Mouse (Mus musculus) liver, embryonic 14.5 days (tissue): ENCODE data around the gene Gm37240. TPM values are rescaled to one million over a fixed set of nuclear protein-coding genes. Genes with fewer than 3 reads are reported as not detected.

ENCODE experiments used
- ATAC-seq: fragments of 200-750 bp; cut with Nextera tagmentation; 2 replicates; pipeline ENCODE4 v1.8.0; 2017; ENCODE audit warnings: moderate number of reproducible peaks, mild to moderate bottlenecking, moderate library complexity; ENCODE audit not compliant: insufficient read depth
- DNase-seq, 3 experiments: peaks; one replicate each; pipeline ENCODE4 v3.0.0-alpha.2; 2012 to 2013; ENCODE audit warnings: low read depth in 3 of 3, low spot score in 3 of 3
- H3K27ac ChIP-seq: fragments of 300-500 bp; sonication (generic); 2 replicates; pipeline ENCODE4 v1.5.1; 2014; ENCODE audit warnings: moderate library complexity, mild to moderate bottlenecking, control low read depth, inconsistent platforms
- H3K27me3 ChIP-seq: fragments of 300-500 bp; sonication (generic); 2 replicates; pipeline ENCODE4 v1.6.1; 2014; ENCODE audit warnings: mild to moderate bottlenecking, low read length, moderate library complexity; ENCODE audit not compliant: control insufficient read depth, insufficient read depth
- H3K36me3 ChIP-seq: fragments of 300-500 bp; sonication (generic); replicated peaks from 2 replicates; pipeline ENCODE4 v1.6.1; 2014; ENCODE audit warnings: low read depth; ENCODE audit not compliant: control insufficient read depth, insufficient read depth
- H3K4me1 ChIP-seq, 2 experiments: fragments of 200-500 bp in 1 of 2; fragments of 300-500 bp in 1 of 2; sonication (generic) in 1 of 2; replicated peaks; 2 replicates each; pipeline ENCODE4 v1.6.1; 2012 to 2014; ENCODE audit warnings: antibody characterized with exemption in 1 of 2, inconsistent platforms in 1 of 2, low read length in 1 of 2; ENCODE audit not compliant: control insufficient read depth in 2 of 2, insufficient read depth in 2 of 2
- H3K4me2 ChIP-seq: fragments of 300-500 bp; sonication (generic); 2 replicates; pipeline ENCODE4 v1.6.1; 2014; ENCODE audit warnings: low read depth, mild to moderate bottlenecking, control low read depth, moderate library complexity
- H3K4me3 ChIP-seq, 2 experiments: fragments of 200-500 bp in 1 of 2; fragments of 300-500 bp in 1 of 2; sonication (generic) in 1 of 2; 2 replicates each; pipeline ENCODE4 v1.5.1; 2012 to 2014; ENCODE audit warnings: low read depth in 2 of 2, low read length in 2 of 2, mild to moderate bottlenecking in 2 of 2, control low read depth in 1 of 2, inconsistent platforms in 1 of 2, moderate library complexity in 1 of 2; ENCODE audit not compliant: insufficient read depth in 1 of 2
- H3K9ac ChIP-seq: fragments of 300-500 bp; sonication (generic); replicated peaks from 2 replicates; pipeline ENCODE4 v1.6.1; 2014; ENCODE audit warnings: mild to moderate bottlenecking, control low read depth, moderate library complexity
- H3K9me3 ChIP-seq: fragments of 300-500 bp; sonication (generic); 2 replicates; pipeline ENCODE4 v1.6.1; 2016; ENCODE audit warnings: low read length, mixed read lengths; ENCODE audit not compliant: control insufficient read depth
- CTCF ChIP-seq: IDR thresholded peaks from 2 replicates; pipeline ENCODE4 v1.5.1; 2016; ENCODE audit warnings: antibody characterized with exemption, low read depth, control low read depth
- EP300 ChIP-seq: IDR thresholded peaks from 2 replicates; pipeline ENCODE4 v1.6.1; 2016; ENCODE audit warnings: antibody characterized with exemption, low read depth
- WGBS: fragments of 180-500 bp; shearing (Covaris S2); extraction: QIAGEN DNeasy Blood & Tissue Kit; methylation state at CpG from one replicate; pipeline ENCODE4 v1.1.7; 2014; ENCODE audit not compliant: insufficient replicate concordance; 5-methylcytosine and 5-hydroxymethylcytosine counted together
- polyA plus RNA-seq, 2 experiments: library from polyadenylated mRNA; depleted of rRNA in 1 of 2; stranded (reverse) in 1 of 2; unstranded in 1 of 2; fragments of >200 nt; fragmentation: Nextera tagmentation in 1 of 2; extraction: Ambion mirVana in 1 of 2; gene quantifications; 2 replicates each; pipeline versions ENCODE4 v1.2.1 to v1.2.3; 2012 to 2014

Gm37240 gene
- polyA plus RNA-seq, 2 experiments, result 0.03 to 0.30 TPM

- peak overlapping the region; percentile 37 for H3K4me2 ChIP-seq
- WGBS, result 5% methylated on average over 2 of the region's 2 CpGs
- peak overlapping the region; percentile 75 for H3K27ac ChIP-seq
- H3K9me3 ChIP-seq, result no peaks in the 10 kb centered on the region
- no peaks in the 10 kb centered on the region for H3K36me3 ChIP-seq
- H3K27me3 ChIP-seq, result no peaks in the 10 kb centered on the region
- peak overlapping the region; percentile 49; the same call in 1 of the 2 replicates for H3K9ac ChIP-seq
- TF ChIP-seq CTCF (no peak; the same call in 1 of the 2 replicates), EP300 (peak; percentile 85)
- ATAC-seq (peak; percentile 100), DNase-seq (peak; percentile 73 to 95 (median 91))
- H3K4me3 ChIP-seq, result no peak overlapping the region
- peaks cover 23 to 37% of the 10 kb centered on the region in 2 experiments for H3K4me1 ChIP-seq
Measured at GRCm38 (mm10) chr3:84771980-84772379, 1115.3 kb downstream of the Gm37240 start.

DNA sequence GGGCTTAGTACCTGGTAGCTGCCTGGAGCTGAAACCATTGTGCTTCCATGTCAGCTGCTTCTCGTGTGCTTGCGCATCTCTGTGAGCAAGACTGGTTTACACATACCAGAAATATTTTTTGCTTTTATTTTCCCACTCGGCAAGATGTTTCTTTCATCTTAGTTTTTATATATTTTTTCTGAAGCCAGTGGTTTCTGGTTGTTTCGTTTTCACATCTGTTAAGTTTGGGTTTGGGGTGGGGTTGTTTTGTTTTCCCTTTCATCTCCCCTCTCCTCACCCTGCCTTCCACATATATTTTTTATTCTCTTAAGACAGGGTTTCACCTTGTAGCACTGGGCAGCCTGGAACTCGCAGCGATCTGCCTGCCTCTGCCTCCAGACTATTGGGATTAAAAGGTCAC, 1116.8 kb downstream of the Gm37240 start:
- Histone ChIP-seq H3K36me3 (no peaks in the 10 kb centered on the region), H3K27ac (no peak overlapping the region), H3K9me3 (no peaks in the 10 kb centered on the region), H3K4me1 (peaks cover 23 to 37% of the 10 kb centered on the region in 2 experiments), H3K4me2 (no peak overlapping the region), H3K4me3 (no peak overlapping the region), H3K9ac (no peak overlapping the region), H3K27me3 (no peaks in the 10 kb centered on the region)
- no peak for ATAC-seq
- no peak for TF ChIP-seq CTCF
- no peak for TF ChIP-seq EP300
- DNase-seq, result no peak
- 78% methylated on average over 6 of the region's 6 CpGs for WGBS

- H3K4me3 ChIP-seq, result no peak overlapping the region
- no peak for ATAC-seq
- 47% methylated on average over 6 of the region's 6 CpGs for WGBS
- H3K9me3 ChIP-seq, result no peaks in the 10 kb centered on the region
- peaks cover 23 to 37% of the 10 kb centered on the region in 2 experiments for H3K4me1 ChIP-seq
- no peak overlapping the region for H3K9ac ChIP-seq
- no peak for TF ChIP-seq EP300
- no peak for TF ChIP-seq CTCF
- no peaks in the 10 kb centered on the region for H3K36me3 ChIP-seq
- H3K27ac ChIP-seq, result no peak overlapping the region
- no peak overlapping the region for H3K4me2 ChIP-seq
- no peak for DNase-seq
- no peaks in the 10 kb centered on the region for H3K27me3 ChIP-seq
Measured at GRCm38 (mm10) chr3:84769411-84769810, 1117.9 kb downstream of the Gm37240 start.

DNA sequence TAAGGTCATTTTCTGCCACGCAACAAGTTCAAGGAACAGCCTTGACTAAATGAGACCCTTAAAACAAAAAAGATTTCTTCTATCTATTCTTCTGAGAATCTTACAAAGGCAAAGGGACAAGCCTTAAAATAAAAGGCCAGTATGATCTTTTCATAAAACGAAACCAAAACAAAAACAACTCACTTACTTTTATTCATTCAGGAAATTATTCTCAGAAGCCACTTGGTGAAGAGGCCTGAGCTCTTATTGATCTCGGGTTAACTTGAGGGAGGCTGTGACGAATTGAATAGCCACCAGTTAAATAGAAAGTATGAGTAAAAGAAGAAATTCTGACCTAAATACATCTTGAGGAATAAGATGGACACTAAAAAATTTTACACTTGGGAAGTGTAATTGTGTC, 1118.4 kb downstream of the Gm37240 start:
- H3K36me3 ChIP-seq, result no peaks in the 10 kb centered on the region
- peaks cover 23 to 37% of the 10 kb centered on the region in 2 experiments for H3K4me1 ChIP-seq
- no peak overlapping the region for H3K4me2 ChIP-seq
- no peaks in the 10 kb centered on the region for H3K27me3 ChIP-seq
- H3K9me3 ChIP-seq, result no peaks in the 10 kb centered on the region
- H3K9ac ChIP-seq, result no peak overlapping the region
- DNase-seq (no peak), ATAC-seq (no peak)
- H3K4me3 ChIP-seq, result no peak overlapping the region
- WGBS, result 73% methylated on average over 4 of the region's 4 CpGs
- TF ChIP-seq CTCF (no peak), EP300 (no peak)
- H3K27ac ChIP-seq, result no peak overlapping the region

DNA sequence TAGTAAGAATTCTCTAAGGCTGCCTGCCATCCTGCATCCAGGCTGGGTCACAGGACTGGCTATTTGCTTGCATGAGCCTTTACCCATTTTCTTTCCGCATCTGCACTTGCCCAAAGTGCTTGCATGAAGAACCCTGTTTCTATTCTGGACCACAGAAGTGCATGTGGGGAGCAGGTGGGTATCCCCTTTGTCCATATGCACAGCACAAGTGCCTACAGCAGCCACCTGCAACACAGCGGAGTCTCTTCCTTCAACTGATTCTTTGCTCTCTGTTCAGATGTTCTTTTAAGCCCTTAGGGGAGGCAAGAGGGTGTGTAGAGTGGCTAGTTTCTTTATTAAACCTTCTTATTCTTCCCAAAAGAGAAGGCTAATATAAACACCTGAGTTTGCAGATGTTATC, 1133.5 kb downstream of the Gm37240 start:
- no peak overlapping the region for H3K9ac ChIP-seq
- H3K36me3 ChIP-seq, result no peaks in the 10 kb centered on the region
- H3K4me2 ChIP-seq, result no peak overlapping the region
- no peaks in the 10 kb centered on the region for H3K27me3 ChIP-seq
- H3K9me3 ChIP-seq, result no peaks in the 10 kb centered on the region
- no peak for DNase-seq
- H3K27ac ChIP-seq, result no peak overlapping the region
- ATAC-seq, result no peak
- H3K4me3 ChIP-seq, result no peak overlapping the region
- WGBS, result 75% methylated on average over 2 of the region's 2 CpGs
- TF ChIP-seq EP300 (no peak), CTCF (no peak)
- H3K4me1 ChIP-seq, result peaks cover 0 to 3% of the 10 kb centered on the region in 2 experiments; a peak in 2 of 4 replicates
